Mouse (Mus musculus) midbrain, embryonic 14.5 days (tissue): ENCODE results near the gene Acer2. TPM values are rescaled to one million over a fixed set of nuclear protein-coding genes. Genes with fewer than 3 reads are reported as not detected.

Experiments used
- ATAC-seq: fragments of 200-750 bp; cut with Nextera tagmentation; 2 replicates; pipeline ENCODE4 v1.8.0; 2017; ENCODE audit warnings: moderate number of reproducible peaks, moderate library complexity; ENCODE audit not compliant: low FRiP score, low TSS enrichment
- DNase-seq: peaks from one replicate; pipeline ENCODE4 v3.0.0-alpha.2; 2015
- H3K27ac ChIP-seq: fragments of 300-500 bp; sonication (generic); replicated peaks from 2 replicates; pipeline ENCODE4 v1.5.1; 2014; ENCODE audit warnings: mild to moderate bottlenecking, low read depth, low read length, moderate library complexity
- H3K27me3 ChIP-seq: fragments of 300-500 bp; sonication (generic); 2 replicates; pipeline ENCODE4 v1.6.1; 2014; ENCODE audit warnings: low read length, control low read depth, mixed read lengths; ENCODE audit not compliant: control insufficient read depth, insufficient read depth
- H3K36me3 ChIP-seq: fragments of 300-500 bp; sonication (generic); 2 replicates; pipeline ENCODE4 v1.6.1; 2014; ENCODE audit warnings: low read length, control low read depth; ENCODE audit not compliant: control insufficient read depth, insufficient read depth
- H3K4me1 ChIP-seq: fragments of 300-500 bp; sonication (generic); 2 replicates; pipeline ENCODE4 v1.6.1; 2014; ENCODE audit warnings: mild to moderate bottlenecking, antibody characterized with exemption, low read length, control low read depth; ENCODE audit not compliant: control insufficient read depth, insufficient read depth
- H3K4me2 ChIP-seq: fragments of 300-500 bp; sonication (generic); 2 replicates; pipeline ENCODE4 v1.6.1; 2014; ENCODE audit warnings: mild to moderate bottlenecking, low read length, moderate library complexity
- H3K4me3 ChIP-seq: fragments of 300-500 bp; sonication (generic); replicated peaks from 2 replicates; pipeline ENCODE4 v1.5.1; 2014; ENCODE audit warnings: low read depth, low read length
- H3K9ac ChIP-seq: fragments of 300-500 bp; sonication (generic); replicated peaks from 2 replicates; pipeline ENCODE4 v1.6.1; 2014; ENCODE audit warnings: mild to moderate bottlenecking, low read length, moderate library complexity
- H3K9me3 ChIP-seq: fragments of 300-500 bp; sonication (generic); 2 replicates; pipeline ENCODE4 v1.6.1; 2016; ENCODE audit warnings: low read length, control low read depth, mixed read lengths; ENCODE audit not compliant: control insufficient read depth
- WGBS: fragments of 180-500 bp; shearing (Covaris S2); extraction: QIAGEN DNeasy Blood & Tissue Kit; methylation state at CpG from one replicate; pipeline ENCODE4 v1.1.7; 2014; 5-methylcytosine and 5-hydroxymethylcytosine counted together
- polyA plus RNA-seq: library from polyadenylated mRNA; unstranded; fragments of >200 nt; fragmentation: Nextera tagmentation; extraction: Ambion mirVana; gene quantifications from 2 replicates; pipeline ENCODE4 v1.2.1, GENCODE M21; 2014

Gene Acer2
- polyA plus RNA-seq, 1 experiment from 2014 or later: 26.8 TPM

- Histone ChIP-seq H3K36me3 (peaks cover 6% of the 10 kb centered on the region; the same call in 1 of the 2 replicates), H3K4me3 (peak overlapping the region; percentile 48), H3K4me1 (no peaks in the 10 kb centered on the region), H3K4me2 (peak overlapping the region; percentile 67), H3K27ac (no peak overlapping the region), H3K9ac (no peak overlapping the region), H3K9me3 (no peaks in the 10 kb centered on the region), H3K27me3 (no peaks in the 10 kb centered on the region)
- ATAC-seq: peak; percentile 10; the same call in 1 of the 2 replicates
- no peak for DNase-seq
- WGBS: 91% methylated on average over 7 of the region's 7 CpGs
These were observed 56.0 kb downstream of the Acer2 start for GRCm38 (mm10) chr4:86930101-86930635.

GRCm38 (mm10) chr4:86930636-86931456, 56.6 kb downstream of the Acer2 start:
- peak; percentile 83 for ATAC-seq
- H3K27ac ChIP-seq: peak overlapping the region; percentile 42
- H3K27me3 ChIP-seq: no peaks in the 10 kb centered on the region
- peak overlapping the region; percentile 48 for H3K4me3 ChIP-seq
- peak; percentile 85 for DNase-seq
- WGBS: 10% methylated on average over 33 of the region's 33 CpGs
- H3K4me1 ChIP-seq: no peaks in the 10 kb centered on the region
- H3K9me3 ChIP-seq: no peaks in the 10 kb centered on the region
- H3K9ac ChIP-seq: peak overlapping the region; percentile 56
- H3K4me2 ChIP-seq: peak overlapping the region; percentile 67
- H3K36me3 ChIP-seq: peaks cover 6% of the 10 kb centered on the region; the same call in 1 of the 2 replicates

GRCm38 (mm10) chr4:86933026-86933425, 58.8 kb downstream of the Acer2 start:
- no peak overlapping the region for H3K9ac ChIP-seq
- peaks cover 6% of the 10 kb centered on the region; the same call in 1 of the 2 replicates for H3K36me3 ChIP-seq
- no peaks in the 10 kb centered on the region for H3K9me3 ChIP-seq
- no peak overlapping the region for H3K4me3 ChIP-seq
- H3K27ac ChIP-seq: no peak overlapping the region
- H3K27me3 ChIP-seq: no peaks in the 10 kb centered on the region
- DNase-seq (no peak), ATAC-seq (no peak)
- WGBS: 82% methylated on average over 6 of the region's 6 CpGs
- H3K4me1 ChIP-seq: no peaks in the 10 kb centered on the region
- H3K4me2 ChIP-seq: no peak overlapping the region

- no peak overlapping the region for H3K9ac ChIP-seq
- H3K4me1 ChIP-seq: no peaks in the 10 kb centered on the region
- no peak overlapping the region for H3K27ac ChIP-seq
- WGBS: 96% methylated on average over 9 of the region's 9 CpGs
- H3K9me3 ChIP-seq: no peaks in the 10 kb centered on the region
- H3K4me2 ChIP-seq: no peak overlapping the region
- H3K27me3 ChIP-seq: no peaks in the 10 kb centered on the region
- H3K36me3 ChIP-seq: peaks cover 6% of the 10 kb centered on the region; the same call in 1 of the 2 replicates
- ATAC-seq (no peak), DNase-seq (no peak)
- H3K4me3 ChIP-seq: no peak overlapping the region
These were observed 62.0 kb downstream of the Acer2 start for GRCm38 (mm10) chr4:86936217-86936616.

DNA sequence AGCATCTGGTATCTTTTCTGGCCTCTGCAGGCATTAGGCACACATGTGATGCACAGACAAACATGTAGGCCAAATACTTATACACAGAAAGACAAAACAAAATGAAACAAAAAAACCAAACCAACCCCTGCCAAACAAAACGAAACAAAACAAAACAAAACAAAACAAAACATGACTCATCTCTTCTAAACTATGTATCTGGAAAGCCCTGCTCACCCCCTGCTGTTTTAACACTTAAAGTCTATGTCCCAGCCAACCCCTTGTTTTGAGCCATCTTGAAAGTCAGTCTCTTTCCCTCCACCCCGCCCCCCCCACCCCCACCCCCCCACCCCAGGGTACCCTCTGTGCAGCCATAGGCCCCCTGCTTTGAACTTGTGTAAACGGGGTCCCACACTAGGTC, 62.5 kb downstream of the Acer2 start:
- 68% methylated on average over 3 of the region's 3 CpGs for WGBS
- Histone ChIP-seq H3K27me3 (no peaks in the 10 kb centered on the region), H3K9ac (no peak overlapping the region), H3K4me2 (no peak overlapping the region), H3K9me3 (no peaks in the 10 kb centered on the region), H3K4me3 (no peak overlapping the region), H3K27ac (no peak overlapping the region), H3K4me1 (no peaks in the 10 kb centered on the region), H3K36me3 (peaks cover 6% of the 10 kb centered on the region; the same call in 1 of the 2 replicates)
- DNase-seq: no peak
- no peak for ATAC-seq

DNA sequence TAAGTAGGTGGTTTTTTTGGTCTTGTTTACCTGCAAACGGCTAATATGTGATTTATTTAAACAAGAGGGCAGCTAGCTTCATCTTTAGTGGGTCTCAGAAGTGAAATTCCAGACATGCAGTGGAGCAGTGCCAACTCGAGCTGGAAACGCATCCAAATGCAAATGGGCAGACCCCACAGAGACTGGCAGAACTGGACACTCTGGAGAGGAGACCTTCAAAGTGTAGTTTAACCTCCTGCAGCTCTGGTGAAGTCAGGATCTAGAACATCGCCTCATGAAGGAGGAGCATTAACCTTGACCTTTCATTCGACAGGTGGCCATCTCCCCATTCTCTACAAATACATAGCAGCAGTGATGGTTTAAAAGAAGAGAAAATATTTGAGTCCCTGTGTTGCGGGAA, 68.5 kb downstream of the Acer2 start:
- Histone ChIP-seq H3K4me3 (no peak overlapping the region), H3K9me3 (no peaks in the 10 kb centered on the region), H3K4me2 (no peak overlapping the region), H3K4me1 (no peaks in the 10 kb centered on the region), H3K9ac (no peak overlapping the region), H3K36me3 (no peaks in the 10 kb centered on the region), H3K27me3 (no peaks in the 10 kb centered on the region), H3K27ac (no peak overlapping the region)
- WGBS: 77% methylated on average over 6 of the region's 6 CpGs
- no peak for DNase-seq
- no peak for ATAC-seq

GRCm38 (mm10) chr4:86943296-86943695, 69.1 kb downstream of the Acer2 start:
- Histone ChIP-seq H3K9me3 (no peaks in the 10 kb centered on the region), H3K4me2 (no peak overlapping the region), H3K36me3 (no peaks in the 10 kb centered on the region), H3K27me3 (no peaks in the 10 kb centered on the region), H3K9ac (no peak overlapping the region), H3K27ac (no peak overlapping the region), H3K4me3 (no peak overlapping the region), H3K4me1 (no peaks in the 10 kb centered on the region)
- ATAC-seq (no peak), DNase-seq (no peak)
- WGBS: 61% methylated on average over 6 of the region's 6 CpGs

DNA sequence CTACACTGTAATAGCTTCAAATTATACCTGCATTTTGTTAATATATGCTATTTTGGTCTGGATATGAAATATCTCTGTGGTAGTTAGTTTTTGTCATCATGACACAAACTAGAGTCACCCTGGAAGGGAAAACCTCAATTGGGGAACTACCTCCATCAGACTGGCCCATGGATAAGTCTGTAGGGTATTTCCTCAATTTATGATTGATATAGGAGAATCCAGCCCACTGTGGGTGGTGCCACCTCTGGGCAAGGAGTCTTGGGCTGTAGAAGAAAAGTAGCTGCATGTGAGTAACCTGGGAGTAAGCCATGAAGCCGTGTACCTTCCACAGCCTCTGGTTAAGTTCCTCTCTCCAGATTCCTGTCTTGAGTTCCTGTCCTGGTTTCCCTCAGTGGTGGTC, 74.6 kb downstream of the Acer2 start:
- Histone ChIP-seq H3K27me3 (no peaks in the 10 kb centered on the region), H3K9me3 (no peaks in the 10 kb centered on the region), H3K4me1 (no peaks in the 10 kb centered on the region), H3K4me2 (no peak overlapping the region), H3K9ac (no peak overlapping the region), H3K27ac (no peak overlapping the region), H3K36me3 (no peaks in the 10 kb centered on the region), H3K4me3 (no peak overlapping the region)
- DNase-seq (no peak), ATAC-seq (no peak)
- WGBS: 100% methylated on average over 1 of the region's 1 CpGs

DNA sequence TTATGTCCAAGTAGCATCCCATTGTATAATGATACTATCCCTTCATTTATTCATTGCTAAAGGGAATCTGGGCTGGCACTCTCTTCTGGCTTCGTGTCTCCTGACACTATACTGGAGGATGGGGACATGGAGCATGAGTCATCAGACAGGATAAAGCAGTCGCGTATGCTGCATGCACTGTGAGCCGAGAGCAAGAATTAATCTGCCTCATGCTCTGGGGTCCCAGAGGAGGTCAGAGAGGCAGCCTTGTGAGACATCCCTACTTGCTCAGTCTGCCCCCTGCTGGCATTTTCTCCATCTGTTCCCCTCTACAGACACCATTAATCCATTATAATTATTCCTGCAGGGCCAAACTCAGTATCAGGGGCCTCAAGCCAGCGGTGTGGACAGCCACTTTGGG, 79.3 kb downstream of the Acer2 start:
- Histone ChIP-seq H3K4me3 (no peak overlapping the region), H3K27ac (no peak overlapping the region), H3K36me3 (no peaks in the 10 kb centered on the region), H3K4me2 (no peak overlapping the region), H3K27me3 (no peaks in the 10 kb centered on the region), H3K9me3 (no peaks in the 10 kb centered on the region), H3K4me1 (no peaks in the 10 kb centered on the region), H3K9ac (no peak overlapping the region)
- peak; percentile 44; the same call in 1 of the 2 replicates for ATAC-seq
- peak; percentile 30 for DNase-seq
- WGBS: 32% methylated on average over 5 of the region's 5 CpGs
